Mouse (Mus musculus) colon, adult 2 months (tissue): ENCODE measurements around the gene Cd79b. TPM values are rescaled to one million over a fixed set of nuclear protein-coding genes. Genes with fewer than 3 reads are reported as not detected.

Source experiments
- polyA plus RNA-seq: library from polyadenylated mRNA; depleted of rRNA; stranded (reverse); fragments of >200 nt; gene quantifications from 2 replicates; pipeline ENCODE4 v1.2.3, GENCODE M21; 2012; rRNA removed

The Cd79b gene
- polyA plus RNA-seq: 8.5 and 12.4 TPM in 2 replicates

GRCm38 (mm10) chr11:106314333-106314812 is at the start of gene Cd79b:
Gene Cd79b, minus strand, starts transcription at chr11:106314762.

GRCm38 (mm10) chr11:106353188-106353587 is 38.6 kb upstream of the Cd79b start, which contains the start of gene Scn4a:
Gene Scn4a, minus strand, starts transcription at chr11:106353288.

GRCm38 (mm10) chr11:106301765-106302164 is 12.8 kb downstream of the Cd79b start, which contains the start of gene Gh:
Gene Gh, minus strand, starts transcription at chr11:106301865.

GRCm38 (mm10) chr11:106276454-106276853 is 38.1 kb downstream of the Cd79b start, which contains the start of gene Tcam1:
Gene Tcam1, plus strand, starts transcription at chr11:106276672.

GRCm38 (mm10) chr11:106272644-106273310 is 41.8 kb downstream of the Cd79b start, which contains the start of gene Smarcd2:
Gene Smarcd2, minus strand, starts transcription at chr11:106272972.

Other genes with a start within 250 kb of the Cd79b start
- 12.0 TPM in 2 replicates for gene Taco1, start 248.7 kb downstream of the Cd79b start, polyA plus RNA-seq
- gene Map3k3, start 230.1 kb downstream of the Cd79b start, polyA plus RNA-seq: 21.0 and 21.6 TPM in 2 replicates
- gene Gm10840, start 153.9 kb downstream of the Cd79b start, polyA plus RNA-seq: not detected in 2 replicates
- 11.2 and 13.0 TPM in 2 replicates for gene Limd2, start 153.9 kb downstream of the Cd79b start, polyA plus RNA-seq
- 12.8 and 14.7 TPM in 2 replicates for gene Strada, start 112.6 kb downstream of the Cd79b start, polyA plus RNA-seq
- gene Ccdc47, start 98.4 kb downstream of the Cd79b start, polyA plus RNA-seq: 6.0 and 7.3 TPM in 2 replicates
- gene Ddx42, start 97.8 kb downstream of the Cd79b start, polyA plus RNA-seq: 5.9 and 8.1 TPM in 2 replicates
- gene Ftsj3, start 58.7 kb downstream of the Cd79b start, polyA plus RNA-seq: 7.0 and 8.9 TPM in 2 replicates
- gene Psmc5, start 58.6 kb downstream of the Cd79b start, polyA plus RNA-seq: 24.4 and 25.3 TPM in 2 replicates
- gene Smarcd2, start 41.8 kb downstream of the Cd79b start, polyA plus RNA-seq: 101 and 104 TPM in 2 replicates
- not detected in 2 replicates for gene Tcam1, start 38.1 kb downstream of the Cd79b start, polyA plus RNA-seq
- gene Gh, start 12.9 kb downstream of the Cd79b start, polyA plus RNA-seq: not detected in 2 replicates
- gene Scn4a, start 38.5 kb upstream of the Cd79b start, polyA plus RNA-seq: 0.06 and 0.16 TPM in 2 replicates
- gene Prr29, start 50.7 kb upstream of the Cd79b start, polyA plus RNA-seq: 0.93 and 1.4 TPM in 2 replicates
- 6.7 and 10.9 TPM in 2 replicates for gene Icam2, start 73.3 kb upstream of the Cd79b start, polyA plus RNA-seq
- 33.3 and 34.6 TPM in 2 replicates for gene Ern1, start 173.1 kb upstream of the Cd79b start, polyA plus RNA-seq